ENCODE assay signal across 12 mouse cellular contexts in genomic region chr7:14399363-14399762, GRCm38 (mm10). TPM values are rescaled to one million over a fixed set of nuclear protein-coding genes. Genes with fewer than 3 reads are reported as not detected.
"Had no signal": no experiment of that assay in that cellular context is flagged by ENCODE, and none has a peak within 500 bp of the region (broad histone marks: within the 10 kb centered on the region; RNA-seq: fewer than 3 reads in every experiment).

No protein-coding gene starts in this region.

RNA-seq across cellular contexts. Expression of gene Sult2a8, which starts 47.2 kb away (rescaled TPM):
- total RNA-seq: neutrophil, adult 5-6 weeks had no signal
- polyA plus RNA-seq: neural tube, embryonic 13.5 days; neural tube, embryonic 14.5 days; neural tube, embryonic 15.5 days; small intestine, adult 2 months; spleen, adult 2 months; stomach, embryonic 14.5 days; stomach, postnatal 0 days; testis, adult 2 months; thymus, adult 2 months; thymus, postnatal 0 days; urinary bladder, adult 2 months had no signal
